Mouse (Mus musculus) forebrain, embryonic 12.5 days (tissue): ENCODE measurements at regions not wholly inside any gene's neighbourhood (a gene's known extent, or its start where the extent isn't known, plus 50 kb on each side); places are given as distances from the start of the nearest gene placed in this dataset.

Experiments
- ATAC-seq: fragments of 200-750 bp; cut with Nextera tagmentation; 2 replicates; pipeline ENCODE4 v1.8.0; 2017; ENCODE audit warnings: moderate TSS enrichment; ENCODE audit not compliant: low FRiP score
- H3K27ac ChIP-seq: fragments of 300-500 bp; sonication (generic); 2 replicates; pipeline ENCODE4 v1.5.1; 2016; ENCODE audit warnings: mild to moderate bottlenecking
- H3K27me3 ChIP-seq: fragments of 300-500 bp; sonication (generic); 2 replicates; pipeline ENCODE4 v1.6.1; 2016; ENCODE audit warnings: mild to moderate bottlenecking
- H3K36me3 ChIP-seq: fragments of 300-500 bp; sonication (generic); replicated peaks from 2 replicates; pipeline ENCODE4 v1.6.1; 2016; ENCODE audit warnings: mild to moderate bottlenecking
- H3K4me1 ChIP-seq: fragments of 300-500 bp; sonication (generic); 2 replicates; pipeline ENCODE4 v1.6.1; 2016
- H3K4me2 ChIP-seq: fragments of 300-500 bp; sonication (generic); 2 replicates; pipeline ENCODE4 v1.6.1; 2016; ENCODE audit warnings: mild to moderate bottlenecking, moderate library complexity
- H3K4me3 ChIP-seq: fragments of 300-500 bp; sonication (generic); replicated peaks from 2 replicates; pipeline ENCODE4 v1.5.1; 2016; ENCODE audit warnings: mild to moderate bottlenecking
- H3K9ac ChIP-seq: fragments of 300-500 bp; sonication (generic); 2 replicates; pipeline ENCODE4 v1.6.1; 2016; ENCODE audit warnings: mild to moderate bottlenecking
- H3K9me3 ChIP-seq: fragments of 300-500 bp; sonication (generic); 2 replicates; pipeline ENCODE4 v1.6.1; 2016
- WGBS: fragments of 180-500 bp; shearing (Covaris S2); methylation state at CpG from one replicate; pipeline ENCODE4 v1.1.7; 2016; 5-methylcytosine and 5-hydroxymethylcytosine counted together

- H3K4me3 ChIP-seq = no peak overlapping the region
These were observed 60.3 kb downstream of the Fzd1 start for GRCm38 (mm10) chr5:4697346-4698095.

GRCm38 (mm10) chr5:4696701-4697100 lies 61.1 kb downstream of the Fzd1 start:
- no peak overlapping the region for H3K27ac ChIP-seq
- H3K9ac ChIP-seq = no peak overlapping the region
- no peak overlapping the region for H3K4me2 ChIP-seq
- H3K4me3 ChIP-seq = no peak overlapping the region
- no peaks in the 10 kb centered on the region for H3K9me3 ChIP-seq
- peaks cover 4% of the 10 kb centered on the region; the same call in 1 of the 2 replicates for H3K4me1 ChIP-seq
- H3K36me3 ChIP-seq = no peaks in the 10 kb centered on the region
- ATAC-seq = no peak
- no peaks in the 10 kb centered on the region for H3K27me3 ChIP-seq

More at GRCm38 (mm10) chr5:4697346-4698095, 60.3 kb downstream of the Fzd1 start:
- ATAC-seq = no peak
- no peaks in the 10 kb centered on the region for H3K27me3 ChIP-seq
- WGBS = 57% methylated on average over 4 of the region's 4 CpGs
- no peak overlapping the region for H3K9ac ChIP-seq
- H3K9me3 ChIP-seq = no peaks in the 10 kb centered on the region
- no peaks in the 10 kb centered on the region for H3K36me3 ChIP-seq
- no peak overlapping the region for H3K4me2 ChIP-seq
- H3K4me1 ChIP-seq = peaks cover 4% of the 10 kb centered on the region; the same call in 1 of the 2 replicates
- no peak overlapping the region for H3K27ac ChIP-seq

- Histone ChIP-seq H3K9ac (no peak overlapping the region), H3K4me1 (no peaks in the 10 kb centered on the region), H3K9me3 (no peaks in the 10 kb centered on the region), H3K36me3 (no peaks in the 10 kb centered on the region), H3K27ac (no peak overlapping the region), H3K27me3 (0 out of 2 replicates have a peak, but pooled peaks cover 4% of the 10 kb centered on the region), H3K4me3 (no peak overlapping the region), H3K4me2 (no peak overlapping the region)
- 83% methylated on average over 2 of the region's 2 CpGs for WGBS
- no peak for ATAC-seq
These were observed 68.7 kb downstream of the Fzd1 start for GRCm38 (mm10) chr5:4689130-4689529.

GRCm38 (mm10) chr5:4675316-4675715 lies 82.5 kb downstream of the Fzd1 start:
- Histone ChIP-seq H3K4me2 (no peak overlapping the region), H3K4me3 (no peak overlapping the region), H3K9me3 (no peaks in the 10 kb centered on the region), H3K27me3 (no peaks in the 10 kb centered on the region), H3K36me3 (no peaks in the 10 kb centered on the region), H3K9ac (no peak overlapping the region), H3K4me1 (no peaks in the 10 kb centered on the region), H3K27ac (no peak overlapping the region)
- WGBS = 88% methylated on average over 2 of the region's 2 CpGs
- ATAC-seq = no peak

- WGBS = 74% methylated on average over 12 of the region's 12 CpGs
- H3K27ac ChIP-seq = no peak overlapping the region
- H3K4me1 ChIP-seq = peaks cover 7% of the 10 kb centered on the region
- H3K9me3 ChIP-seq = no peaks in the 10 kb centered on the region
- no peaks in the 10 kb centered on the region for H3K36me3 ChIP-seq
- no peak for ATAC-seq
- 0 out of 2 replicates have a peak, but pooled peaks cover 5% of the 10 kb centered on the region for H3K27me3 ChIP-seq
- no peak overlapping the region for H3K9ac ChIP-seq
- no peak overlapping the region for H3K4me2 ChIP-seq
- no peak overlapping the region for H3K4me3 ChIP-seq
These were observed 91.5 kb downstream of the Fzd1 start for GRCm38 (mm10) chr5:4666381-4666780.

GRCm38 (mm10) chr5:4665978-4666377 lies 91.9 kb downstream of the Fzd1 start:
- H3K9ac ChIP-seq = no peak overlapping the region
- no peaks in the 10 kb centered on the region for H3K36me3 ChIP-seq
- peaks cover 8% of the 10 kb centered on the region for H3K4me1 ChIP-seq
- H3K27me3 ChIP-seq = 0 out of 2 replicates have a peak, but pooled peaks cover 5% of the 10 kb centered on the region
- 88% methylated on average over 9 of the region's 9 CpGs for WGBS
- H3K27ac ChIP-seq = no peak overlapping the region
- H3K4me2 ChIP-seq = no peak overlapping the region
- H3K9me3 ChIP-seq = no peaks in the 10 kb centered on the region
- ATAC-seq = no peak
- no peak overlapping the region for H3K4me3 ChIP-seq

GRCm38 (mm10) chr5:4664918-4665317 lies 92.9 kb downstream of the Fzd1 start:
- Histone ChIP-seq H3K4me2 (no peak overlapping the region), H3K9ac (no peak overlapping the region), H3K4me3 (no peak overlapping the region), H3K36me3 (no peaks in the 10 kb centered on the region), H3K9me3 (no peaks in the 10 kb centered on the region), H3K4me1 (peaks cover 8% of the 10 kb centered on the region), H3K27ac (no peak overlapping the region), H3K27me3 (0 out of 2 replicates have a peak, but pooled peaks cover 5% of the 10 kb centered on the region)
- WGBS = 85% methylated on average over 4 of the region's 4 CpGs
- ATAC-seq = no peak

- Histone ChIP-seq H3K4me2 (no peak overlapping the region), H3K9me3 (no peaks in the 10 kb centered on the region), H3K9ac (no peak overlapping the region), H3K4me1 (peaks cover 8% of the 10 kb centered on the region), H3K27me3 (0 out of 2 replicates have a peak, but pooled peaks cover 5% of the 10 kb centered on the region), H3K36me3 (no peaks in the 10 kb centered on the region), H3K27ac (no peak overlapping the region), H3K4me3 (no peak overlapping the region)
- 73% methylated on average over 10 of the region's 10 CpGs for WGBS
- no peak for ATAC-seq
These were observed 93.3 kb downstream of the Fzd1 start for GRCm38 (mm10) chr5:4664488-4664887.

- H3K4me2 ChIP-seq = no peak overlapping the region
- no peaks in the 10 kb centered on the region for H3K36me3 ChIP-seq
- 73% methylated on average over 6 of the region's 6 CpGs for WGBS
- H3K9me3 ChIP-seq = no peaks in the 10 kb centered on the region
- no peak overlapping the region for H3K9ac ChIP-seq
- H3K27ac ChIP-seq = no peak overlapping the region
- ATAC-seq = no peak
- 0 out of 2 replicates have a peak, but pooled peaks cover 5% of the 10 kb centered on the region for H3K27me3 ChIP-seq
- no peak overlapping the region for H3K4me3 ChIP-seq
- H3K4me1 ChIP-seq = peaks cover 8% of the 10 kb centered on the region
These were observed 95.6 kb downstream of the Fzd1 start for GRCm38 (mm10) chr5:4662198-4662585.

GRCm38 (mm10) chr5:4661420-4662197 lies 96.2 kb downstream of the Fzd1 start:
- Histone ChIP-seq H3K27ac (no peak overlapping the region), H3K4me3 (no peak overlapping the region), H3K4me2 (no peak overlapping the region), H3K4me1 (peaks cover 8% of the 10 kb centered on the region), H3K9me3 (0 out of 2 replicates have a peak, but pooled peaks cover 3% of the 10 kb centered on the region), H3K9ac (no peak overlapping the region), H3K36me3 (no peaks in the 10 kb centered on the region), H3K27me3 (0 out of 2 replicates have a peak, but pooled peaks cover 5% of the 10 kb centered on the region)
- WGBS = 52% methylated on average over 12 of the region's 12 CpGs
- no peak for ATAC-seq

GRCm38 (mm10) chr5:4657982-4658381 lies 99.9 kb downstream of the Fzd1 start:
- Histone ChIP-seq H3K36me3 (no peaks in the 10 kb centered on the region), H3K27ac (no peak overlapping the region), H3K4me1 (peaks cover 6% of the 10 kb centered on the region; the same call in 1 of the 2 replicates), H3K4me2 (no peak overlapping the region), H3K9ac (no peak overlapping the region), H3K27me3 (no peaks in the 10 kb centered on the region), H3K4me3 (no peak overlapping the region), H3K9me3 (0 out of 2 replicates have a peak, but pooled peaks cover 3% of the 10 kb centered on the region)
- WGBS = 44% methylated on average over 1 of the region's 1 CpGs
- ATAC-seq = no peak

- no peaks in the 10 kb centered on the region for H3K27me3 ChIP-seq
- no peak overlapping the region for H3K4me3 ChIP-seq
- H3K9ac ChIP-seq = no peak overlapping the region
- no peaks in the 10 kb centered on the region for H3K36me3 ChIP-seq
- H3K4me1 ChIP-seq = peaks cover 21% of the 10 kb centered on the region
- H3K4me2 ChIP-seq = no peak overlapping the region
- H3K27ac ChIP-seq = no peak overlapping the region
- H3K9me3 ChIP-seq = 0 out of 2 replicates have a peak, but pooled peaks cover 3% of the 10 kb centered on the region
- no peak for ATAC-seq
These were observed 103.6 kb downstream of the Fzd1 start for GRCm38 (mm10) chr5:4654186-4654585.
